In the genomic region with DNA sequence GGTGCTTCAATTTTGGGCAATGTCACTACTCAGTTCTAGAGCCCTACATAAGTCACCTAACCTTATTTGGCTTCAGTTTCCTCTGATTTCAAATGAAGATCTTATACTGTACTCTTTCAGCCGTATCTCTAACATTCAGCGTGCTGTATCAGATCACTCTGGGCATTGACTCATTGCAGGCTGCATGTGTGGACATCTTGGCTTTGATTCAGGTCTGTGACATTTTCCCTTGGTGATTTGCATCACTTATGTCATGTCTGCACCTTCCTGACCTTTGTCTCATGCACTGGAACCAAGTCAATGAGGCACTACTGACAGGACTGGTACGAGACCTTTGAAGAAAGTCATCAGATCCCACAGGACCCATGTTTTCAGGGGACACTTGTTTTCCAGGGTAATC, we compare ENCODE assay signal across 10 mouse cellular contexts. TPM values are rescaled to one million over a fixed set of nuclear protein-coding genes. Genes with fewer than 3 reads are reported as not detected.
"Had no signal": no experiment of that assay in that cellular context is flagged by ENCODE, and none has a peak within 500 bp of the region (broad histone marks: within the 10 kb centered on the region; RNA-seq: fewer than 3 reads in every experiment).

No protein-coding gene starts in this region.

- H3K9me3 ChIP-seq: limb, embryonic 15.5 days; liver, embryonic 12.5 days; midbrain, embryonic 13.5 days had no signal

- ATAC-seq: liver, embryonic 12.5 days; midbrain, embryonic 13.5 days had no signal

- H3K9ac ChIP-seq: limb, embryonic 15.5 days; liver, embryonic 12.5 days; midbrain, embryonic 13.5 days had no signal

- H3K4me3 ChIP-seq: limb, embryonic 15.5 days; liver, embryonic 12.5 days; midbrain, embryonic 13.5 days had no signal

- H3K27ac ChIP-seq: kidney, postnatal 0 days; limb, embryonic 15.5 days; liver, embryonic 12.5 days; midbrain, embryonic 13.5 days had no signal

- H3K36me3 ChIP-seq: limb, embryonic 15.5 days; liver, embryonic 12.5 days; midbrain, embryonic 13.5 days had no signal

- DNase-seq: layer of hippocampus, adult 9-11 months; layer of hippocampus, postnatal 36 days; right cerebral cortex, adult 18-20 months; right cerebral cortex, postnatal 25 days; thymus, postnatal 36 days had no signal

- H3K4me2 ChIP-seq: limb, embryonic 15.5 days; liver, embryonic 12.5 days; midbrain, embryonic 13.5 days had no signal

- H3K27me3 ChIP-seq: limb, embryonic 15.5 days; liver, embryonic 12.5 days; midbrain, embryonic 13.5 days had no signal

- H3K4me1 ChIP-seq: liver, embryonic 12.5 days; midbrain, embryonic 13.5 days had no signal

RNA-seq across cellular contexts. Expression of a gene that starts 24.5 kb away (rescaled TPM):
- total RNA-seq: megakaryocyte-erythroid progenitor cell, adult 5-6 weeks had no signal
